Mouse (Mus musculus) Patski (cell line): ENCODE data around the gene Atp5d. TPM values are rescaled to one million over a fixed set of nuclear protein-coding genes. Genes with fewer than 3 reads are reported as not detected.

ENCODE experiments used
- ATAC-seq: fragments of 100-300 bp; one replicate; pipeline ENCODE4 v1.8.0; 2021
- CTCF ChIA-PET: fragments of 350-600 bp; sonication (Branson Sonifier 250); formaldehyde crosslinking; loops from one replicate; lab custom pipeline; 2022; ENCODE audit warnings: inconsistent platforms; lab: Charles Lee
- POLR2A ChIA-PET: fragments of 350-600 bp; sonication (Branson Sonifier 250); formaldehyde crosslinking; loops from one replicate; lab custom pipeline; 2022; ENCODE audit warnings: antibody characterized with exemption, inconsistent platforms; lab: Charles Lee
- DNase-seq: peaks from one replicate; pipeline ENCODE4 v3.0.0-alpha.2; 2011; ENCODE audit warnings: low read depth, low spot score
- H3K27me3 ChIP-seq: fragments of 371-371 bp; one replicate; pipeline ENCODE4 v1.5.1; 2021
- CTCF ChIP-seq: fragments of 100-300 bp; IDR thresholded peaks from one replicate; pipeline ENCODE4 v1.5.1; 2021
- in situ Hi-C: fragments of 300-500 bp; cut with MboI; formaldehyde crosslinking; loops from 3 replicates; pipeline ENCODE4 v1.11.1; 2018; ENCODE audit warnings: low pct_unique_long_range_greater_than_20kb, mixed read lengths
- polyA plus RNA-seq: library from polyadenylated mRNA; unstranded; gene quantifications from one replicate; pipeline ENCODE4 v1.2.3, GENCODE M21; 2021

Gene Atp5d
- polyA plus RNA-seq, 1 experiment from 2014 or later = 475 TPM

DNA sequence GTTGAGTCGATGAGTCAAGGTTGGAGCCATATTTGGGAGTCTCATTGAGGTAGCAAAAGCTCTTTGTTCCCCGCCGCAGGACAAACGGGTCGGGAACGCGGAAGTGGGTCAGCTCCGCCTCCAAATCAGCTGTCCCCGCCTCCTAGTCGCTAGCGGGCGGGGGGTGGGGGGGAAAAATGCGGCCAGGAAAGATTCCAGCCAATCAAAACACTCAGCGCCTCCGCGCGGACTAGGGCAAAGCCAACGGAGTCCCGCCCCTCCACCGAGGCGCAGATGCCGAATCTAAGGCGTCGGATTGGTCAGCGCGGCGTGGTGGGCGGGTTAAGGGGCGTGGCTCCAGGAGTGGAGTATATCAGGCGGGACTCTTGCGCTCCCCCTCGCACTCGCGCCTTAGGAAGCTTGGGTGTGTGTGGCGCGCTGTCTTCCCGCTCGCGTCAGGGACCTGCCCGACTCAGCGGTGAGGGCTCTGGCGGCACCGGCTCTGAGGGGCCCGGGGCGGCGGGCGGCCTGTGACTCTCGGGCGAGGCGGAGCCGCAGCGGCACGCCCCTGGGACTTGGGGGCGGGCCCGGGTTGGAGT is 29.1 kb downstream of the Atp5d start:
- TF ChIP-seq CTCF = no peak
- no peaks in the 10 kb centered on the region for H3K27me3 ChIP-seq
- POLR2A ChIA-PET = interaction anchor here (1.0 to 11.6 kb wide), 3 partner anchors 9 to 86 kb away, joined by 3 to 191 read pairs (median 3); partner anchors contain the start of gene Midn
- in situ Hi-C loops = no loop called here
- DNase-seq = peak; percentile 85
- CTCF ChIA-PET = interaction anchor here (1.0 to 4.4 kb wide), 4 partner anchors 23 to 208 kb away, joined by 3 to 58 read pairs (median 12); partner anchors contain the start of genes Tmem259 and Wdr18
- peak; percentile 65 for ATAC-seq

DNA sequence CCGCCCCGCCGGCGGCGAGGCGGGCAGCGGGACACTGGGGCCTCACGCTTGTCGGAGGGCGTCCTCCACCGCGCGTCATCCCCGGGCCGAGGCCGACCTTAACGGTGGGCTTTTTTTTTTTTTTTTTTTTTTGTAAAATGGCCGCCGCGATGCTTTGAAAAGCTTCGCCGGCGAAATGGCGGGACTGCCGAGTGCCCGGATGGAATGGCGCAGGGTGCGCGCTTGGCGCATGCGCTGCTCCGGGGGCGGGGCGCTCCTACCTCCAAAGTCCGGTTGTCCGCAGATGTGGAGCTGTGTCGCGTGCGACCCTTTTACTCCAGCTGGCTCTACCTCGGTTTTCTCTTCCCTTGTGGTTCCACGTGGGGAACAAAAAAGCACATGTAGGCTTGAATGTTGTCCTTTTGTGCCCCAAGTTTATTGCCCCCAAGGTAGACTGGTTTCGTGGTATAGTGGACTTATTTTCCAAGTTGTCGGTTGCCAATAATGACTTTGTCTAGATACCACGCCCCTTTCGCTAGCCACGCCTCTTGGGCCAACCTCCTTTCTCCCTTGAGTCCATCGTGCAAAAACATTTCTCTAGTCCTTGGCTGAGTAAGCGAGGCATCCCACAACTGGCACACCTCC is 29.7 kb downstream of the Atp5d start:
- ChIA-PET POLR2A (interaction anchor here (0.6 to 11.6 kb wide), 11 partner anchors 10 to 231 kb away, joined by 3 to 191 read pairs (median 3); partner anchors contain the start of genes Midn and Ndufs7), CTCF (interaction anchor here (1.3 kb wide), 1 partner anchor 38 kb away, joined by 3 read pairs; no protein-coding TSS in a partner anchor)
- TF ChIP-seq CTCF = no peak
- ATAC-seq (peak; percentile 20), DNase-seq (no peak)
- in situ Hi-C loops = no loop called here
- no peaks in the 10 kb centered on the region for H3K27me3 ChIP-seq

DNA sequence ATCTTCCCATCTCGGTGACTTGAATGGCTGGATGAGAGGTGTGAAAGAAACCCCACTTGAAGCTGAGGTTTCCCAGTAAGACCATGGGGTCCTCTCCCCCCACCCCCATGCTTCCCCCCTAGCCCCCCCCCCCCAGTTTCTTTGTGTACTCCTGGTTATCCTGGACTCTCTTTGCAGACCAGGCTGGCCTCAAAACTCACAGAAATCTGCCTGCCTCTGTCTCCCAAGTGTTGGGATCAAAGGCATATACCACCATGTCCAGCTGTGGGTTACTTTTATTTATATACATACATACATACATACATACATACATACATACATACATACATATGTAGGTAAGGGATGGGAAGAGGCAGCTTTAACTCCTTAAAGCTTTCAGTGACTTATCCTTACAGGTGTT is 30.6 kb downstream of the Atp5d start:
- in situ Hi-C loops = no loop called here
- CTCF ChIA-PET = interaction anchor here (1.3 kb wide), 1 partner anchor 37 kb away, joined by 3 read pairs; no protein-coding TSS in a partner anchor
- no peak for TF ChIP-seq CTCF
- H3K27me3 ChIP-seq = no peaks in the 10 kb centered on the region
- POLR2A ChIA-PET = interaction anchor here (0.6 to 1.3 kb wide), 2 partner anchors 10 to 73 kb away, joined by 3 read pairs; no protein-coding TSS in a partner anchor
- no peak for DNase-seq
- no peak for ATAC-seq

DNA sequence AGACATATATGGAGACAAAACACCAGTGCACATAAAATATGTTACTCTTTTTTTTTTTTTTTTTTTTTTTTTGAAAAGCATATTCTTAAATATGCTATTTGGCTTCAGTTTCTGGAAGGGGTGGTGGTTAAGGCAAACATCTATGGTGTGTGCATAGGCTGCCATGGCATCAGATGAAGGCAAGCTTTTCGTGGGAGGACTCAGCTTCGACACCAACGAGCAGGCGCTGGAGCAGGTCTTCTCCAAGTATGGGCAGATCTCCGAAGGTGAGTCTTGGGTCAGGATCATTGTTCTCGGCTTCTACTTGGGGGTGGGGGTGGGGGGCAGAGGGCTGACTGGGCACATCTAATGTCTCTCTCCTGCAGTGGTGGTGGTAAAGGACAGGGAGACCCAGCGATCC is 31.2 kb downstream of the Atp5d start:
- H3K27me3 ChIP-seq = no peaks in the 10 kb centered on the region
- TF ChIP-seq CTCF = no peak
- ChIA-PET POLR2A (no interaction called here), CTCF (no interaction called here)
- ATAC-seq (no peak), DNase-seq (no peak)
- in situ Hi-C loops = no loop called here

DNA sequence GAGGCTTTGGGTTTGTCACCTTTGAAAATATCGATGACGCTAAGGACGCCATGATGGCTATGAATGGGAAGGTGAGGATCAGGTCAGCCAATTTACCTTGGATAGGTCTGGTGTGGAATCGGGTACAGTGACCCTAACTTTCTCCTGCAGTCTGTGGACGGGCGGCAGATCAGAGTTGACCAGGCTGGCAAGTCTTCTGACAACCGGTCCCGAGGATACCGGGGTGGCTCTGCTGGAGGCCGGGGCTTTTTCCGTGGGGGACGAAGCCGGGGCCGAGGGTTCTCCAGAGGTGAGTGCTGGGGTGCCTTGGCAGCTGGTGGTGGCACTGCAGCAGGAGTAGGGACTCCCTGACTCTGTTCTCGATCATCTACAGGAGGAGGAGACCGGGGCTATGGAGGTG is 31.6 kb downstream of the Atp5d start:
- H3K27me3 ChIP-seq = no peaks in the 10 kb centered on the region
- in situ Hi-C loops = no loop called here
- ChIA-PET POLR2A (no interaction called here), CTCF (no interaction called here)
- no peak for TF ChIP-seq CTCF
- ATAC-seq (no peak), DNase-seq (no peak)

DNA sequence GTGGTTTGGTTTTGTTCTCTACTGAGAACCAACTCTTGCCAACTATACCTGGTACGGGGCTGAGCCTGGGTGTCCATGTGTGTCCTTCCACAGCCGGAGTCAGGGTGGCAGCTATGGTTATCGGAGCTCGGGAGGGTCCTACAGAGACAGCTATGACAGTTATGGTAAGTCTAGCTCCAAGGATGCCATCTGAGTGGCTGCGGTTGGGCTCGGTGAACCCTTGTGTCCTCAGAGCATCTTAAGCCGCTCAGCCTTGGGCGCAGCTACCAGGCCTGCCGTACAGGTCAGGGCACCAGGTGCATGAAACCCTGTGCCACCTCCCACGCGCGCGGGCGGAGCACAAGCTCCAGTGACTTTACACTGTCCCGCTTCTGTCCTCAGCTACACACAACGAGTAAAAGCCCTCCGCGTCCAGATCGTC is 32.2 kb downstream of the Atp5d start:
- in situ Hi-C loops = no loop called here
- TF ChIP-seq CTCF = no peak
- ChIA-PET POLR2A (no interaction called here), CTCF (no interaction called here)
- ATAC-seq (no peak), DNase-seq (no peak)
- no peaks in the 10 kb centered on the region for H3K27me3 ChIP-seq

DNA sequence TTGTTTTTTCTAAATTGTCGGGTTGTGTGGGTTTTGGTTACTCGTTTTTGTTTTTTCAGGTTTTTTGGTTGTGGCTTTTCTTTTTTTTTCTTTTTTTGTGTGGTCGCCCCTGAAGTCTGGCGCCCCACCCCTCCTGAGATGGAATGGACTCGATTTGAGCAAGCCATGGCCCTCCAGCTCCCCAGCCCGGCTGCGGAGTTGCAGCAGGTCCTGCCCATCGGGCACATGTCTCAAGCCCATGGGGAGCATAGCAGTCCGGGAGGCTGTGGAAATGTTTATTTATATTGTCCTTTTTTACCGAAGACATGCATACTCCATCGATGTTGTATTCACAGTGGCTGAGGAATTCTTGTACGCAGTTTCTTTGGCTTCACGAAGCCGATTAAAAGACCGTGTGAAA is 32.8 kb downstream of the Atp5d start:
- POLR2A ChIA-PET = no interaction called here
- H3K27me3 ChIP-seq = no peaks in the 10 kb centered on the region
- ATAC-seq (no peak), DNase-seq (no peak)
- in situ Hi-C loops = no loop called here
- TF ChIP-seq CTCF = no peak
- CTCF ChIA-PET = no interaction called here

DNA sequence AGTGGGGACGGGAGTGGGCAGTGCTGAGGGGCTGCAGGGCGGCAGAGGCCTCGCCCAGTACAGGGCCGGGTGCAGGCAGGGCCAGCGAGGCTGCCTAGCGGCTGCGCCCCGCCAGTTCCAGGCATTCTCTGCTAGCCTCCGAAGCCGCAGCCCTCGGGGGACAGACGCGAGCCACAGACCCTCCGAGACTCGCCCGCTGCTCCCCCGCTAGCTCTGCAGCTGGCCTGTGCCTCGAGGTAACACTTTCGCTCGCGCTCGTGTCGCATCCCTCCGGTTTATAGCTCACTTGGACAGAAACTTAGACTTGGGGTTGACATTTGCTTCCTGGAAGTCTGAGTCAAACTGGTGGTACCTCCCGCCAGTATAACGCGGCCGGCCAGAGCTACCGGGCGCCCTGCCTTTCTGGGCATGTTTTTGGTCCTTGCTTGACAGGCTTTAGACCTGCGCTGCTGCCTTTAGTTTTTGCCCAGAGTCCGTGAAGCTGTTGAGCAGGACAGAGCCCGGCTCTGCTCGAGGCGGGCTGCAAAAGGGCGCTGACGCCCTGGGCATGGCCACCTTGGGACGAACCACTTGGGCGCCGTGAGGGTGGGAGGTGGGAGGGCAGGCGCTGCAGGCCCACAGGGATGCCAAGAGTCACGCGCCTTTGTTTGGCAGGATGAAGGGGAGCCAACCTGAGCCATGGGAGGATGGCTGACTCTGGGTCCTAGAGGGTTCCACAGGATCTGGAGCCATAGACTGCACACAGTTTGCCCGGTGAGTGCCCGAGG is 33.5 kb downstream of the Atp5d start:
- no peak for TF ChIP-seq CTCF
- DNase-seq (no peak), ATAC-seq (no peak)
- in situ Hi-C loops = no loop called here
- no peaks in the 10 kb centered on the region for H3K27me3 ChIP-seq
- ChIA-PET CTCF (no interaction called here), POLR2A (no interaction called here)

DNA sequence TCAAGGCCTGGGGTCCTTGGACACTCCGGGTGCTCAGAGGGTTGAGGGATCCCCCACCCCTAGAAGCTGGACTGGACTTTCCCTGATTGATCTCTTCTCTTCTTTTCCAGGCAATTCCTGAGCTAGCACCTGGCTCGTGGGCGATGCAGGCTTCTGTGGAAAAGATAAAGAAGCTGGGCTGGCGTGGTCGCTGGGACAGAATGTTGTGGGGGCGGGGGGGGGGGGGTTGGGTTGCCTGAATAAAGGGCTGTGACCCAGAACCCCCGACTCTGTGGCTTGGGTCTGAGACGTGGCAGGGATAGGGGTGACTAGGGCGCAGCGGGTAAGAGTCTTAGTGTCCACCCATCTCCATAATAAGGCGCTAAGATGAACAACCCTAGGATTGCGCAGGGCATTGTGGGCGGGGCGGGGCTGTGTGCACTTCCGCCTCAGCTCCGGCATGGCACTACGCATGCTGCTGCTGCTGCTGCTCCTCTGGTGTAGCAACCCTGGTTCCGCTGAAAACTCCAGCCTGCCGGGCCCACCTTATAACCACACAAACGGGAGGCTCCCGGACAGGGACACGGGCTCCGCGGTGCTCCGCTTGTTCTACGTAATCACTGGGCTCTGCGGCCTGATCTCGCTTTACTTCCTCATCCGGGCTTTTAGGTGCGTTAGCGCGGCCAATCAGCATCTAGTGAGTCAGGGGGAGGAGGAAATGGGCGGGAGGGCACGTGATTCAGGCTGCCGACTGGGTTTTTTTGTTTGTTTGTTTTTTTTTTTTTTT is 34.3 kb downstream of the Atp5d start, which contains the start of gene 1600002K03Rik:
1600002K03Rik (plus strand) TSS at position 418 of the 766 bp plus-strand sequence.
- CTCF ChIA-PET = no interaction called here
- DNase-seq = no peak
- in situ Hi-C loops = no loop called here
- no peaks in the 10 kb centered on the region for H3K27me3 ChIP-seq
- no peak for TF ChIP-seq CTCF
- no peak for ATAC-seq
- POLR2A ChIA-PET = no interaction called here

DNA sequence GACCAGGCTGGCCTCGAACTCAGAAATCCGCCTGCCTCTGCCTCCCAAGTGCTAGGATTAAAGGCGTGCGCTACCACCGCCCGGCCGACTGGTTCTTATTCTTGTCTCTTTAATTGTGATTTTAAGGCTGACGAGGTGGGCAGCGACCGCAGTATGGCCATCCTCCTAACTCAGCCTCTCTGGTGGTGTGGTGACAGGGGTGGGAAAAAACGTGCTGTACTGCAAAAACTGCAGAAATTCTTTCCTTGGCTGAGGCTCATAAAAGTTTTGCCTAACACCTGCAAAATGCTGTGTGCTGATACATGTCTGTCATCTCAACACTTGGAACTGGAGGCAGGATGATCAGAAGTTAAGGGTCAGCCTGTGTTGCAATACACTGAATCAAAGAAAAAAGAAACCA is 34.9 kb downstream of the Atp5d start:
- ChIA-PET CTCF (no interaction called here), POLR2A (no interaction called here)
- no peak for TF ChIP-seq CTCF
- ATAC-seq (no peak), DNase-seq (no peak)
- no peaks in the 10 kb centered on the region for H3K27me3 ChIP-seq
- in situ Hi-C loops = no loop called here
